Mouse (Mus musculus) CH12.LX (cell line): ENCODE measurements around the gene Ap5b1. TPM values are rescaled to one million over a fixed set of nuclear protein-coding genes. Genes with fewer than 3 reads are reported as not detected.

ENCODE experiments used
- DNase-seq: peaks from one replicate; pipeline ENCODE4 v3.0.0-alpha.2; 2013; ENCODE audit errors: extremely low read depth
- H3K27ac ChIP-seq: 2 replicates; pipeline ENCODE4 v1.5.1; 2012; ENCODE audit warnings: low read depth, mild to moderate bottlenecking, control low read depth, moderate library complexity; ENCODE audit not compliant: insufficient read depth
- H3K27me3 ChIP-seq: replicated peaks from 2 replicates; pipeline ENCODE3; 2012; ENCODE audit warnings: inconsistent platforms
- H3K36me3 ChIP-seq, 2 experiments: replicated peaks in 1 of 2; 2 replicates each; pipeline versions ENCODE3 to v1.6.1; 2012; ENCODE audit warnings: inconsistent platforms in 1 of 2, low read length in 1 of 2, mild to moderate bottlenecking in 1 of 2, mixed read lengths in 1 of 2, moderate library complexity in 1 of 2; ENCODE audit not compliant: control insufficient read depth in 1 of 2, insufficient read depth in 1 of 2
- H3K4me1 ChIP-seq, 2 experiments: 2 replicates each; pipeline ENCODE4 v1.6.1; 2012; ENCODE audit warnings: inconsistent platforms in 1 of 2, moderate library complexity in 1 of 2; ENCODE audit not compliant: insufficient read depth in 2 of 2, control insufficient read depth in 1 of 2
- H3K4me2 ChIP-seq: 2 replicates; pipeline ENCODE4 v1.6.1; 2012; ENCODE audit warnings: low read depth, mild to moderate bottlenecking, control low read depth; ENCODE audit not compliant: poor library complexity, insufficient read depth, severe bottlenecking
- H3K4me3 ChIP-seq, 3 experiments: fragments of 150-350 bp in 1 of 3; sonication (generic) in 1 of 3; replicated peaks in 1 of 3; 2 replicates each; pipeline versions ENCODE3 to v1.5.1; 2011 to 2012; ENCODE audit warnings: low read depth in 2 of 3, low read length in 2 of 3, mild to moderate bottlenecking in 2 of 3, moderate library complexity in 2 of 3, control low read depth in 1 of 3, improper control_type of control experiment in 1 of 3, inconsistent platforms in 1 of 3, mixed read lengths in 1 of 3; ENCODE audit not compliant: poor library complexity in 1 of 3
- H3K79me2 ChIP-seq: replicated peaks from 2 replicates; pipeline ENCODE4 v1.6.1; 2012; ENCODE audit warnings: mild to moderate bottlenecking, moderate library complexity; ENCODE audit not compliant: control insufficient read depth, poor library complexity, insufficient read depth, severe bottlenecking; ENCODE audit errors: extremely low read depth
- H3K9ac ChIP-seq: 2 replicates; pipeline ENCODE4 v1.6.1; 2012; ENCODE audit warnings: low read depth, mild to moderate bottlenecking, control low read depth, moderate library complexity; ENCODE audit not compliant: insufficient read depth
- H3K9me3 ChIP-seq: replicated peaks from 2 replicates; pipeline ENCODE3; 2012; ENCODE audit warnings: low read length, inconsistent platforms, mixed read lengths
- BHLHE40 ChIP-seq: IDR thresholded peaks from 2 replicates; pipeline ENCODE4 v1.6.1; 2011; ENCODE audit warnings: mild to moderate bottlenecking, low read depth, low read length, improper control_type of control experiment
- E2F4 ChIP-seq: IDR thresholded peaks from 2 replicates; pipeline ENCODE4 v1.6.1; 2011; ENCODE audit warnings: low read depth, low read length, improper control_type of control experiment; ENCODE audit not compliant: insufficient replicate concordance
- ELF1 ChIP-seq: IDR thresholded peaks from 2 replicates; pipeline ENCODE4 v1.6.1; 2014; ENCODE audit warnings: low read depth, mild to moderate bottlenecking, inconsistent platforms, low read length, improper control_type of control experiment
- ETS1 ChIP-seq: conservative IDR thresholded peaks from 2 replicates; pipeline ENCODE4 v1.6.1; 2012; ENCODE audit warnings: low read depth, mild to moderate bottlenecking, inconsistent platforms, low read length, improper control_type of control experiment, moderate library complexity
- HCFC1 ChIP-seq: IDR thresholded peaks from 2 replicates; pipeline ENCODE4 v1.6.1; 2012; ENCODE audit warnings: low read depth, mild to moderate bottlenecking, inconsistent platforms, low read length, improper control_type of control experiment
- IRF4 ChIP-seq: IDR thresholded peaks from 2 replicates; pipeline ENCODE4 v1.6.1; 2014; ENCODE audit warnings: low read depth, mild to moderate bottlenecking, inconsistent platforms, low read length, improper control_type of control experiment
- JUN ChIP-seq: IDR thresholded peaks from 2 replicates; pipeline ENCODE4 v1.6.1; 2011; ENCODE audit warnings: low read depth, mild to moderate bottlenecking, low read length, improper control_type of control experiment, moderate library complexity; ENCODE audit not compliant: insufficient read depth
- KAT2A ChIP-seq: IDR thresholded peaks from 2 replicates; pipeline ENCODE4 v1.6.1; 2012; ENCODE audit warnings: low read length, improper control_type of control experiment, inconsistent platforms; ENCODE audit not compliant: insufficient replicate concordance
- MAFK ChIP-seq: IDR thresholded peaks from 2 replicates; pipeline ENCODE4 v1.6.1; 2011; ENCODE audit warnings: low read length, improper control_type of control experiment; ENCODE audit not compliant: insufficient replicate concordance
- MAZ ChIP-seq: IDR thresholded peaks from 2 replicates; pipeline ENCODE4 v1.6.1; 2012; ENCODE audit warnings: low read depth, mild to moderate bottlenecking, inconsistent platforms, low read length, improper control_type of control experiment, moderate library complexity
- MEF2A ChIP-seq: IDR thresholded peaks from 2 replicates; pipeline ENCODE4 v1.6.1; 2014; ENCODE audit warnings: low read depth, mild to moderate bottlenecking, inconsistent platforms, low read length, improper control_type of control experiment, borderline replicate concordance
- MXI1 ChIP-seq: IDR thresholded peaks from 2 replicates; pipeline ENCODE4 v1.6.1; 2011; ENCODE audit warnings: mild to moderate bottlenecking, low read depth, low read length, improper control_type of control experiment
- MYC ChIP-seq: IDR thresholded peaks from 2 replicates; pipeline ENCODE4 v1.6.1; 2011; ENCODE audit warnings: low read depth, mild to moderate bottlenecking, improper control_type of control experiment, low read length
- NELFE ChIP-seq: IDR thresholded peaks from 2 replicates; pipeline ENCODE4 v1.6.1; 2011; ENCODE audit warnings: low read depth, low read length, improper control_type of control experiment
- NRF1 ChIP-seq: IDR thresholded peaks from 2 replicates; pipeline ENCODE4 v1.6.1; 2014; ENCODE audit warnings: low read depth, mild to moderate bottlenecking, inconsistent platforms, low read length, improper control_type of control experiment, moderate library complexity
- PAX5 ChIP-seq: IDR thresholded peaks from 2 replicates; pipeline ENCODE4 v1.6.1; 2012; ENCODE audit warnings: low read length, inconsistent platforms, mixed read lengths
- POLR2A ChIP-seq: IDR thresholded peaks from 2 replicates; pipeline ENCODE4 v1.6.1; 2011; ENCODE audit warnings: low read depth, mild to moderate bottlenecking, improper control_type of control experiment, low read length
- POLR2AphosphoS2 ChIP-seq: IDR thresholded peaks from 2 replicates; pipeline ENCODE4 v1.6.1; 2011; ENCODE audit warnings: low read depth, low read length, improper control_type of control experiment
- RAD21 ChIP-seq: IDR thresholded peaks from 2 replicates; pipeline ENCODE4 v1.6.1; 2011; ENCODE audit warnings: low read depth, mild to moderate bottlenecking, low read length, improper control_type of control experiment, moderate library complexity
- RCOR1 ChIP-seq: conservative IDR thresholded peaks from 2 replicates; pipeline ENCODE4 v1.6.1; 2012; ENCODE audit warnings: low read depth, mild to moderate bottlenecking, inconsistent platforms, low read length, improper control_type of control experiment
- SIN3A ChIP-seq: IDR thresholded peaks from 2 replicates; pipeline ENCODE4 v1.6.1; 2012; ENCODE audit warnings: low read length, improper control_type of control experiment, inconsistent platforms
- SMC3 ChIP-seq: IDR thresholded peaks from 2 replicates; pipeline ENCODE4 v1.6.1; 2011; ENCODE audit warnings: low read depth, low read length, improper control_type of control experiment
- USF1 ChIP-seq: IDR thresholded peaks from 2 replicates; pipeline ENCODE4 v1.6.1; 2014; ENCODE audit warnings: low read depth, mild to moderate bottlenecking, inconsistent platforms, low read length, improper control_type of control experiment
- USF2 ChIP-seq: conservative IDR thresholded peaks from 2 replicates; pipeline ENCODE4 v1.6.1; 2011; ENCODE audit warnings: low read depth, low read length, improper control_type of control experiment
- ZC3H11A ChIP-seq: IDR thresholded peaks from 2 replicates; pipeline ENCODE4 v1.6.1; 2012; ENCODE audit warnings: low read depth, mild to moderate bottlenecking, inconsistent platforms, low read length, improper control_type of control experiment
- dilution Hi-C: fragments of 300-500 bp; cut with MboI; formaldehyde crosslinking; loops from 2 replicates; pipeline ENCODE4 v1.14.3; 2020; ENCODE audit warnings: low sequenced_read_pairs; ENCODE audit not compliant: extremely low pct_unique_long_range_greater_than_20kb, extremely low pct_ligation_motif_present
- in situ Hi-C: fragments of 300-500 bp; cut with MboI; formaldehyde crosslinking; loops from 3 replicates; pipeline ENCODE4 v1.14.3; 2019; ENCODE audit warnings: low sequenced_read_pairs, low pct_ligation_motif_present, low pct_unique_long_range_greater_than_20kb, mixed read lengths
- polyA plus RNA-seq: library from polyadenylated mRNA; unstranded; fragments of >175 nt; gene quantifications from 2 replicates; pipeline ENCODE4 v1.2.1, GENCODE M21; 2012; ENCODE audit warnings: low read depth; ENCODE audit not compliant: insufficient read length
- total RNA-seq, 2 experiments: library from RNA; depleted of rRNA; stranded (reverse); fragments of 300-350 nt in 1 of 2; fragments of >200 nt in 1 of 2; gene quantifications; 2 replicates each; pipeline ENCODE4 v1.2.3; 2012 to 2014

Ap5b1 gene
- total and polyA plus RNA-seq, 3 experiments: 3.6 to 9.6 (median 8.5) TPM

DNA sequence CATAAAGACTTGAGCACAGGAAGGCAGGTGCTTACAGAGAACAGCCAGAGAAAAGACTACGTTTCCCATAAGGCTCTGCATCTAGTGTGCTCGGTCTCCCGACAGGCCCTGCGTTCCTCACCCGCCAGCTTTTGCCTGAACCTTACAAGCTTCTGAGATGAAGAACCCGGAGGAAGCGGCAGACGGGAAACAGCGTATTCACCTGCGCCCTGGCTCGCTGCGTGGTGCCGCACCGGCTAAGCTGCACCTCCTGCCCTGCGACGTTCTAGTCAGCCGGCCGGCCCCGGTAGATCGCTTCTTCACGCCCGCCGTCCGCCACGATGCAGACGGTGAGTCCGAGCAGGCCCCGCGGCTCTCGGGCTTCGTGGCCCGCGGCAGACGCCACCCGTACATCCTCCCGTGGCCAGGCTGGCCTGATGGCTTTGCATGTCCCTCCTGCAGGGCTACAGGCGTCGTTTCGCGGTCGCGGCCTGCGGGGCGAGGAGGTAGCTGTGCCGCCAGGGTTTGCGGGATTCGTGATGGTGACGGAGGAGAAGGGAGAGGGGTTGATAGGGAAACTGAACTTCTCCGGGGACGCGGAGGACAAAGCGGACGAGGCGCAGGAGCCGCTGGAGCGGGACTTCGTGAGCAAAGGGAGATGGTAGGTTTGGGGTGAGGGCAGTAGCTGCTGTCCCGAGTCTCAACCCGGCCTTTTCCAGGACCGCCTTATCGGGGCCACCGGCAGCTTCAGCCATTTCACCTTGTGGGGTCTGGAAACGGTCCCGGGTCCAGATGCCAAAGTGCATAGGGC lies 34.1 kb downstream of the Ap5b1 start, which contains the start of gene Rnaseh2c (continued):
- no peak; the same call in 1 of the 2 replicates for TF ChIP-seq IRF4
- TF ChIP-seq, all 38 proteins: peak for 12

DNA sequence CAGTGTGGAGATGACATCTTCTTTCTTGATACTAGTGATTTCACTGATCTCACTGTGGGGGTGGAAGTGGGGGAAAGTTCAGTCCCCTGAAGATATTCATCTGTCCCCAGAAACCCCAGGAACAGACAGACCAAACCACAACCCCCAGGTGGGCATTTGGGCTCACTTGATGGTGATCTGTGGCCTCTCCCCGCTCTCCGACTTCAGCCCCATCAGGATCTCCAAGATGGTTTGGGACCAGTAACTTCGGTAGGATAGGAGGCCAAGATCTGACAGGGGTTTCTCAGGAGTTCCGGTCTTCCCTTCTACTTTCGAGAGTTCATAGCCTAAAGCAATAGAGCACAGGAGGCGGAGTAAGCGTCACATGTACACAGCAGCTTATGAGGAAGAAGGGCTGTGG lies 35.8 kb downstream of the Ap5b1 start:
- Histone ChIP-seq H3K27me3 (no peaks in the 10 kb centered on the region), H3K9me3 (no peaks in the 10 kb centered on the region), H3K4me3 (no peak overlapping the region), H3K4me2 (no peak overlapping the region), H3K79me2 (peaks cover 14% of the 10 kb centered on the region), H3K36me3 (peaks cover 54 to 58% of the 10 kb centered on the region in 2 experiments), H3K4me1 (peaks cover 9 to 31% of the 10 kb centered on the region in 2 experiments), H3K27ac (no peak overlapping the region), H3K9ac (no peak overlapping the region)
- in situ Hi-C loops (no loop called here), dilution Hi-C loops (no loop called here)
- no peak for DNase-seq
- TF ChIP-seq NRF1: no peak
- TF ChIP-seq MXI1: no peak
- TF ChIP-seq USF1: no peak
- no peak for TF ChIP-seq RAD21
- TF ChIP-seq USF2: no peak
- TF ChIP-seq PAX5: no peak
- TF ChIP-seq SMC3: no peak
- no peak for TF ChIP-seq POLR2A
- no peak for TF ChIP-seq MAFK
- TF ChIP-seq ZC3H11A: no peak
- TF ChIP-seq NELFE: no peak
- no peak for TF ChIP-seq MEF2A
- TF ChIP-seq E2F4: no peak
- TF ChIP-seq MYC: no peak

DNA sequence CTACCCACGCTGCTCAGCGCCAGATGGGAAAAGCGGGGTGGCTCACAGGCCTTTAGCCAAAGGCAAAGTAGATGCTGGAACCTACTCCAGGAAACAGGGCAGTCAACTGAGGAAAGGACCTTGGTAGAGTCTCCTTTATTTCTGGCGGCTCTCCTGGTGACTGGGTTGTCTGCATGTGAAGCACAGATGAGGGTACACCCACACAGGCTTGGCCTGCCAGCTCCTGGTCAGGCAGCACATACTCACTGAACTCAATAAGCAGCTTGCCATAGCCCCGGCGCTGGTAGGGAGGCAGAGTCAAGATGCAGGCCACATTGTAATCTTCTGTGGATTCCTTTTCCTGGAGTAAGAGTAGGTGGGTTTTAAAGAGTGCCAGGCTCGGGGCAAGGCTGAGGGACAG lies 37.3 kb downstream of the Ap5b1 start:
- dilution Hi-C loops: no loop called here

More for the DNA sequence above, 37.3 kb downstream of the Ap5b1 start:
- Histone ChIP-seq H3K79me2 (peaks cover 14% of the 10 kb centered on the region), H3K27ac (no peak overlapping the region), H3K9ac (no peak overlapping the region), H3K4me1 (peaks cover 12 to 39% of the 10 kb centered on the region in 2 experiments), H3K4me2 (no peak overlapping the region), H3K36me3 (peaks cover 55 to 62% of the 10 kb centered on the region in 2 experiments), H3K4me3 (no peak overlapping the region), H3K27me3 (no peaks in the 10 kb centered on the region), H3K9me3 (no peaks in the 10 kb centered on the region)
- in situ Hi-C loops: no loop called here
- no peak for DNase-seq
- TF ChIP-seq POLR2AphosphoS2: no peak
- TF ChIP-seq MAZ: no peak
- no peak for TF ChIP-seq E2F4
- TF ChIP-seq JUN: no peak
- no peak for TF ChIP-seq ETS1
- TF ChIP-seq IRF4: no peak
- no peak for TF ChIP-seq ELF1
- no peak; the same call in 1 of the 2 replicates for TF ChIP-seq POLR2A
- TF ChIP-seq HCFC1: no peak
- TF ChIP-seq SIN3A: no peak
- TF ChIP-seq MXI1: no peak
- TF ChIP-seq RCOR1: no peak
- no peak for TF ChIP-seq SMC3
- TF ChIP-seq KAT2A: no peak
- TF ChIP-seq BHLHE40: no peak
- no peak for TF ChIP-seq NELFE
